Mouse (Mus musculus) MN1 (cell line): ENCODE measurements around the gene 1700017D01Rik.

Experiments used
- DNase-seq: peaks from one replicate; pipeline ENCODE4 v3.0.0-alpha.2; 2016; ENCODE audit warnings: low spot score

1700017D01Rik gene

DNA sequence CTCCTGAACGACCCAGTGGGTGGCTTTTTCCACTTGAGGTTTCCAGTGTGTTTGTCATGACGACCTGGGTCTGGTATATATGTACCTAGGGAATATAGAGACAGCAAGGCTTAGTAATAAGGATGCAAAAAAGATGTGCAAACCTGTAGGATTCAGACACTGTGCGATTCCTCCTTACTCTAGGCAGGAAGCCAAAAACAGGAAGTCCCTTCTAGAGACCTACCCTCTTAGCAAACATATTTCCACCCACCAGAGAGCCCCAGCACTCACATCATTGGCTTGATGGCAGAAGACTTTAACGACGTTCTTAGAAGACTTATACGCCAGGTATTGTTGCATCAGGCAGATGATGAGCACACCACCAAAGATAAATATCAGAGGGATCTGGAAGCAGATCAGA is 82.7 kb downstream of the 1700017D01Rik start:
- no peak for DNase-seq
